Comparison of ENCODE assay signal across 8 mouse cellular contexts in the genomic region with DNA sequence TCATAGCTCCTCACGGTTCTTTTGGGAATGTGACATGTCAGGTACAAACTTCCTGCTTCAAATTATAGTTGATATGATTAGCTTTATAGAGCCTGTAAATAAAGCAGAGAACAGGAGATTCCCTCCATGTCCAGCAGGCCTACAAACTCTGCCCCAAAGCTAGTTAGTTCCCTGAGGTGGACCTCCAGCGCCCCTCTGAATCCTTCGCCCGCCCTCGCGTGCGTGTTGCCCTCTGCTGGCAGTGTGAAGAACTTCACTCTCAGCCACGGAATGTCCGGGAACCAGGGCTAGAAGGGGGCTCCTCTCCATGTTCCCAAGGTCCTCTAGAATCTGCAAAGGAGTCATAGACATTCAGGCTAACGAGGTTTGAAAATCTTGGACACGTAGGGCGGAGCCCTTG. TPM values are rescaled to one million over a fixed set of nuclear protein-coding genes. Genes with fewer than 3 reads are reported as not detected.
DNase-seq lines count a peak whose midpoint lies in the region; ATAC-seq and TF ChIP-seq lines count a peak whose summit lies in the region.
"Had no signal": no experiment of that assay in that cellular context is flagged by ENCODE, and none has a peak within 500 bp of the region (broad histone marks: within the 10 kb centered on the region; RNA-seq: fewer than 3 reads in every experiment).

No protein-coding gene starts in this region.

- peak; percentile 36 to 46; a peak in 2 of 4 replicates for ATAC-seq in hematopoietic stem cell, adult 5-6 weeks (replicated peaks in 1 of 2; ENCODE audit: insufficient read depth in 1 of 2, low FRiP score in 2 of 2, low TSS enrichment in 1 of 2, low read depth in 1 of 2, poor library complexity in 2 of 2, severe bottlenecking in 2 of 2)
- ATAC-seq in megakaryocyte progenitor cell, adult 5-6 weeks (replicated peaks; ENCODE audit: poor library complexity), result peak; percentile 57
- no peak for ATAC-seq in activated CD4-positive, CD25-positive, alpha-beta regulatory T cell, adult 4 months

- no peak for DNase-seq in layer of hippocampus, adult 2 months (ENCODE audit: low spot score in 2 of 2)
- DNase-seq in layer of hippocampus, adult 18-20 months (ENCODE audit: low spot score in 2 of 2), result no peak
- peak; percentile 79 for DNase-seq in R1 (ENCODE audit: low read depth, low spot score)
- no peak for DNase-seq in urinary bladder, adult 2 months (ENCODE audit: low spot score)

- no peak overlapping the region for H3K4me3 ChIP-seq in layer of hippocampus, adult 2 months

- H3K27ac ChIP-seq in layer of hippocampus, adult 2 months, result no peak overlapping the region
- H3K27ac ChIP-seq: macrophage had no signal

- peak; percentile 85 for TF ChIP-seq CTCF in layer of hippocampus, adult 2 months (conservative IDR thresholded peaks at IDR 0.05)

RNA-seq across cellular contexts. Expression of gene Smug1, which starts 11.2 kb away (rescaled TPM):
- total RNA-seq in layer of hippocampus, adult 2 months (2021), result 10 to 100 TPM; 17.9 to 18.2 TPM
- 10 to 100 TPM; 18.3 to 19.9 TPM for total RNA-seq in layer of hippocampus, adult 18-20 months (2021)
- total RNA-seq in hematopoietic stem cell, adult 5-6 weeks (2017), result 3.7 and 6.1 TPM in 2 replicates
- 2.1 and 4.5 TPM in 2 replicates for total RNA-seq in megakaryocyte progenitor cell, adult 5-6 weeks (2015)
- 3.8 and 4.2 TPM in 2 replicates for total RNA-seq in megakaryocyte progenitor cell, adult 5-6 weeks (2017)
- 15.1 and 18.5 TPM in 2 replicates for polyA plus RNA-seq in urinary bladder, adult 2 months (2012; rRNA removed)
- polyA plus RNA-seq in activated CD4-positive, CD25-positive, alpha-beta regulatory T cell, adult 4 months (2017; shearing (Covaris generic)), result 1 to 10 TPM; 4.0 to 5.8 TPM
